Mouse (Mus musculus): Measurements from ENCODE around the gene Stmn3.

DNA sequence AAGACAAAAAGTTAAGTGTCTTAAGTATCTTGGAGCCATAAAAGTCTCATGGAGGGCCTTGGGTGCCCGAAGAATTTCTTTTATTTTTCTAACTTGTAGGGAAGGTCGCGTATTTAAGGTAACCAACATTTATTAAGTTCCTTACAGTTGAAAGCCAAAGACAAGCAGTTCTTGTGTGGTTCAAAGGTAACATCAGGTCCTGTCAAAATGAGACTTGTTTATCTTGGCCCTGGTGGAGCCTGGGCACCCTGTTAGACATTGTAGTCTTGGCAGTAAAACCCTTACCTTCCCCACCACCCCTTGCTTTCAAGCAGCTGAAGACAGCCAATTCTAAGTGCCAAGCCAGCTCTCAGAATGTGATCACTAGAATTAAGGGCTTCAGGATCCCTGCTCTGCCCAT lies 25.6 kb downstream of the Stmn3 start:
- TF ChIP-seq CTCF (IDR thresholded peaks at IDR 0.05; ENCODE audit: extremely low read depth, insufficient read depth, insufficient read length, insufficient replicate concordance) (no peak), POLR2A (IDR thresholded peaks at IDR 0.05; ENCODE audit: low read depth, low read length) (no peak)

Data from spleen, adult 2 months (tissue).